Mouse (Mus musculus) heart, adult 11 months (tissue): ENCODE measurements at regions not wholly inside any gene's neighbourhood (a gene's known extent, or its start where the extent isn't known, plus 50 kb on each side); places are given as distances from the start of the nearest gene placed in this dataset.
A peak's percentile ranks its signal among the peaks of the same experiment; 100 is the strongest.

Experiments used
- DNase-seq: peaks from one replicate; pipeline ENCODE4 v3.0.0; 2022

GRCm38 (mm10) chr1:143286274-143286967 is 354.0 kb upstream of the B3galt2 start:
- DNase-seq = no peak

GRCm38 (mm10) chr1:143287448-143287847 is 353.0 kb upstream of the B3galt2 start:
- DNase-seq = no peak

- DNase-seq = no peak
Measured at GRCm38 (mm10) chr1:143296555-143296954, 343.9 kb upstream of the B3galt2 start.

- no peak for DNase-seq
Measured at GRCm38 (mm10) chr1:143307379-143307778, 333.1 kb upstream of the B3galt2 start.

- DNase-seq = no peak
Measured at GRCm38 (mm10) chr1:143318381-143318780, 322.1 kb upstream of the B3galt2 start.

GRCm38 (mm10) chr1:143319568-143319967 is 320.9 kb upstream of the B3galt2 start:
- DNase-seq = no peak

- DNase-seq = peak; percentile 52
Measured at GRCm38 (mm10) chr1:143351388-143351787, 289.1 kb upstream of the B3galt2 start.

GRCm38 (mm10) chr1:143360256-143360655 is 280.2 kb upstream of the B3galt2 start:
- DNase-seq = peak; percentile 91

- peak; percentile 55 for DNase-seq
Measured at GRCm38 (mm10) chr1:143391851-143392250, 248.6 kb upstream of the B3galt2 start.
